Mouse (Mus musculus) stomach, embryonic 14.5 days (tissue): ENCODE measurements around the gene Dgkd. TPM values are rescaled to one million over a fixed set of nuclear protein-coding genes. Genes with fewer than 3 reads are reported as not detected.
A peak's percentile ranks its signal among the peaks of the same experiment; 100 is the strongest.

Source experiments
- ATAC-seq: fragments of 200-750 bp; cut with Nextera tagmentation; 2 replicates; pipeline ENCODE4 v1.8.0; 2017; ENCODE audit warnings: low read depth, moderate TSS enrichment; ENCODE audit not compliant: insufficient number of reproducible peaks, insufficient read depth, low FRiP score
- H3K27ac ChIP-seq: fragments of 300-500 bp; sonication (generic); 2 replicates; pipeline ENCODE4 v1.5.1; 2014; ENCODE audit warnings: mild to moderate bottlenecking, low read length, moderate library complexity, mixed read lengths
- H3K27me3 ChIP-seq: fragments of 300-500 bp; sonication (generic); 2 replicates; pipeline ENCODE4 v1.6.1; 2014; ENCODE audit warnings: low read length, control low read depth, mixed read lengths; ENCODE audit not compliant: control insufficient read depth, insufficient read depth
- H3K36me3 ChIP-seq: fragments of 300-500 bp; sonication (generic); 2 replicates; pipeline ENCODE4 v1.6.1; 2014; ENCODE audit warnings: mild to moderate bottlenecking, control low read depth, low read length, moderate library complexity, mixed read lengths; ENCODE audit not compliant: control insufficient read depth, insufficient read depth
- H3K4me1 ChIP-seq: fragments of 300-500 bp; sonication (generic); 2 replicates; pipeline ENCODE4 v1.6.1; 2014; ENCODE audit warnings: low read length, control low read depth, mixed read lengths; ENCODE audit not compliant: control insufficient read depth, insufficient read depth
- H3K4me2 ChIP-seq: fragments of 300-500 bp; sonication (generic); replicated peaks from 2 replicates; pipeline ENCODE4 v1.6.1; 2014; ENCODE audit warnings: low read depth, low read length, control low read depth
- H3K4me3 ChIP-seq: fragments of 300-500 bp; sonication (generic); 2 replicates; pipeline ENCODE4 v1.5.1; 2014; ENCODE audit warnings: low read depth, low read length, control low read depth
- H3K9ac ChIP-seq: fragments of 300-500 bp; sonication (generic); replicated peaks from 2 replicates; pipeline ENCODE4 v1.6.1; 2014; ENCODE audit warnings: low read depth, mild to moderate bottlenecking, control low read depth, low read length, moderate library complexity, mixed read lengths
- H3K9me3 ChIP-seq: fragments of 300-500 bp; sonication (generic); 2 replicates; pipeline ENCODE4 v1.6.1; 2016; ENCODE audit warnings: low read depth, low read length, control low read depth; ENCODE audit not compliant: control insufficient read depth
- WGBS: fragments of 180-500 bp; shearing (Covaris S2); extraction: QIAGEN DNeasy Blood & Tissue Kit; methylation state at CpG from one replicate; pipeline ENCODE4 v1.1.7; 2014; 5-methylcytosine and 5-hydroxymethylcytosine counted together
- polyA plus RNA-seq: library from polyadenylated mRNA; unstranded; fragments of >200 nt; fragmentation: Nextera tagmentation; extraction: Ambion mirVana; gene quantifications from 2 replicates; pipeline ENCODE4 v1.2.1, GENCODE M21; 2014

The Dgkd gene
- polyA plus RNA-seq, 1 experiment from 2014 or later: 35.1 TPM

GRCm38 (mm10) chr1:87961459-87962167 is 108.5 kb downstream of the Dgkd start:
- ATAC-seq: peak; percentile 89; the same call in 1 of the 2 replicates
- H3K9me3 ChIP-seq: no peaks in the 10 kb centered on the region
- WGBS: 81% methylated on average over 2 of the region's 2 CpGs
- H3K4me3 ChIP-seq: no peak overlapping the region
- H3K27me3 ChIP-seq: no peaks in the 10 kb centered on the region
- H3K27ac ChIP-seq: no peak overlapping the region
- no peak overlapping the region for H3K4me2 ChIP-seq
- peaks cover 48% of the 10 kb centered on the region for H3K36me3 ChIP-seq
- H3K9ac ChIP-seq: no peak overlapping the region
- H3K4me1 ChIP-seq: no peaks in the 10 kb centered on the region

GRCm38 (mm10) chr1:87970381-87970780 is 117.3 kb downstream of the Dgkd start:
- H3K4me3 ChIP-seq: no peak overlapping the region
- H3K27ac ChIP-seq: no peak overlapping the region
- no peak for ATAC-seq
- no peak overlapping the region for H3K9ac ChIP-seq
- peaks cover 50% of the 10 kb centered on the region for H3K36me3 ChIP-seq
- H3K4me1 ChIP-seq: no peaks in the 10 kb centered on the region
- 80% methylated on average over 4 of the region's 4 CpGs for WGBS
- no peaks in the 10 kb centered on the region for H3K27me3 ChIP-seq
- no peak overlapping the region for H3K4me2 ChIP-seq
- no peaks in the 10 kb centered on the region for H3K9me3 ChIP-seq

DNA sequence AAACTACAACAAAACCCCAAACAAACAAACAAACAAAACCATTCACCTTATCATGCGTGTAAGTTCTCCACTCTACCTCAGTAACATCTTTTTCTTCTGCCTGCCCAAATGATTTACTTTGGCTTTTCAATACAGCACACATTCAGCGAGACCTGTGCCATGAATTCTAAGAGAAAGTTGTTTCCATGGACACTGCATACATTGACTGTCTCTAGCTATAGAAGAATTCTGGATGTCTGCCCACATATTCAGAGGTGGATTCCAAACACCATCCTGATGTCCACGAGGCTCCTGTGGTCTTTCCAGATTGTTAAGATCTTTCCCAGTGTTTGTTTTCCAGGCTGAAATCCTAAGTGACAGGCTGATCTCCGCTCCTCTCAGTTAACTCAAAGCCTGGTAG is 129.2 kb downstream of the Dgkd start:
- WGBS: 81% methylated on average over 4 of the region's 4 CpGs
- H3K36me3 ChIP-seq: peaks cover 76% of the 10 kb centered on the region
- ATAC-seq: no peak

GRCm38 (mm10) chr1:87992716-87993115 is 139.6 kb downstream of the Dgkd start:
- H3K27ac ChIP-seq: no peak overlapping the region
- peaks cover 55% of the 10 kb centered on the region for H3K36me3 ChIP-seq
- H3K9me3 ChIP-seq: no peaks in the 10 kb centered on the region
- WGBS: 96% methylated on average over 2 of the region's 2 CpGs
- H3K4me3 ChIP-seq: no peak overlapping the region
- no peak for ATAC-seq
- H3K9ac ChIP-seq: no peak overlapping the region
- no peaks in the 10 kb centered on the region for H3K27me3 ChIP-seq
- no peak overlapping the region for H3K4me2 ChIP-seq
- H3K4me1 ChIP-seq: no peaks in the 10 kb centered on the region

More for the DNA sequence above, 129.2 kb downstream of the Dgkd start:
- Histone ChIP-seq H3K4me3 (no peak overlapping the region), H3K4me2 (no peak overlapping the region), H3K9ac (no peak overlapping the region), H3K4me1 (no peaks in the 10 kb centered on the region), H3K27ac (no peak overlapping the region), H3K9me3 (no peaks in the 10 kb centered on the region), H3K27me3 (no peaks in the 10 kb centered on the region)

Other genes with a start within 250 kb of the Dgkd start
- 5.3 and 6.2 TPM in 2 replicates for gene Inpp5d, start 233.0 kb upstream of the Dgkd start, polyA plus RNA-seq
- gene Atg16l1, start 97.4 kb upstream of the Dgkd start, polyA plus RNA-seq: 36.1 and 36.4 TPM in 2 replicates
- 2.6 and 2.7 TPM in 2 replicates for gene Sag, start 49.6 kb upstream of the Dgkd start, polyA plus RNA-seq
- gene Usp40, start 155.3 kb downstream of the Dgkd start, polyA plus RNA-seq: 41.9 and 43.9 TPM in 2 replicates
- gene Ugt1a10, start 202.1 kb downstream of the Dgkd start, polyA plus RNA-seq: not detected in 2 replicates
- 0.46 and 0.67 TPM in 2 replicates for gene Ugt1a9, start 217.5 kb downstream of the Dgkd start, polyA plus RNA-seq
- gene Ugt1a8, start 234.5 kb downstream of the Dgkd start, polyA plus RNA-seq: not detected in 2 replicates
- 3.0 and 4.7 TPM in 2 replicates for gene Ugt1a7c, start 241.8 kb downstream of the Dgkd start, polyA plus RNA-seq
- 2.0 and 3.0 TPM in 2 replicates for gene Ugt1a6b, start 250.0 kb downstream of the Dgkd start, polyA plus RNA-seq